Mouse (Mus musculus) stomach, postnatal 0 days (tissue): Measurements from ENCODE around the gene Ehd2.

Experiments
- CTCF ChIP-seq: IDR thresholded peaks from 2 replicates; pipeline ENCODE4 v1.5.1; 2016; ENCODE audit warnings: antibody characterized with exemption, low read depth, mild to moderate bottlenecking, moderate library complexity
- EP300 ChIP-seq: optimal IDR thresholded peaks from 2 replicates; pipeline ENCODE3; 2016; ENCODE audit warnings: antibody characterized with exemption

GRCm38 (mm10) chr7:15933437-15934359 is 33.7 kb downstream of the Ehd2 start:
- no peak for TF ChIP-seq EP300
- no peak for TF ChIP-seq CTCF
